Mouse (Mus musculus) neural tube, embryonic 15.5 days (tissue): ENCODE data around the gene Exosc3. TPM values are rescaled to one million over a fixed set of nuclear protein-coding genes. Genes with fewer than 3 reads are reported as not detected.
A peak's percentile ranks its signal among the peaks of the same experiment; 100 is the strongest.
"Not testable (repeated sequence)": the region's sequence is repeated elsewhere in the genome, so short reads cannot be mapped to it uniquely, and the experiment has no call there.

Source experiments
- ATAC-seq: fragments of 200-750 bp; cut with Nextera tagmentation; 2 replicates; pipeline ENCODE4 v1.8.0; 2017; ENCODE audit warnings: mild to moderate bottlenecking, moderate TSS enrichment, moderate library complexity; ENCODE audit not compliant: low FRiP score
- H3K27ac ChIP-seq: fragments of 300-500 bp; sonication (generic); replicated peaks from 2 replicates; pipeline ENCODE4 v1.5.1; 2015; ENCODE audit warnings: mild to moderate bottlenecking, inconsistent platforms
- H3K27me3 ChIP-seq: fragments of 300-500 bp; sonication (generic); replicated peaks from 2 replicates; pipeline ENCODE4 v1.6.1; 2015; ENCODE audit warnings: inconsistent platforms
- H3K36me3 ChIP-seq: fragments of 300-500 bp; sonication (generic); 2 replicates; pipeline ENCODE4 v1.6.1; 2015; ENCODE audit warnings: inconsistent platforms
- H3K4me1 ChIP-seq: fragments of 300-500 bp; sonication (generic); 2 replicates; pipeline ENCODE4 v1.6.1; 2015; ENCODE audit warnings: inconsistent platforms
- H3K4me2 ChIP-seq: fragments of 300-500 bp; sonication (generic); 2 replicates; pipeline ENCODE4 v1.6.1; 2015; ENCODE audit warnings: inconsistent platforms, mild to moderate bottlenecking, moderate library complexity
- H3K4me3 ChIP-seq: fragments of 300-500 bp; sonication (generic); replicated peaks from 2 replicates; pipeline ENCODE4 v1.5.1; 2015; ENCODE audit warnings: mild to moderate bottlenecking, inconsistent platforms
- H3K9ac ChIP-seq: fragments of 300-500 bp; sonication (generic); replicated peaks from 2 replicates; pipeline ENCODE4 v1.6.1; 2015; ENCODE audit warnings: mild to moderate bottlenecking, inconsistent platforms
- H3K9me3 ChIP-seq: fragments of 300-500 bp; sonication (generic); replicated peaks from 2 replicates; pipeline ENCODE4 v1.6.1; 2016; ENCODE audit warnings: inconsistent platforms
- WGBS: fragments of 180-500 bp; shearing (Covaris S2); methylation state at CpG from one replicate; pipeline ENCODE4 v1.1.7; 2015; ENCODE audit warnings: mixed read lengths; 5-methylcytosine and 5-hydroxymethylcytosine counted together
- polyA plus RNA-seq: library from polyadenylated mRNA; unstranded; fragments of >200 nt; fragmentation: Nextera tagmentation; extraction: Ambion mirVana; gene quantifications from 2 replicates; pipeline ENCODE4 v1.2.1, GENCODE M21; 2015

Gene Exosc3
- polyA plus RNA-seq: 30.6 and 48.7 TPM in 2 replicates

DNA sequence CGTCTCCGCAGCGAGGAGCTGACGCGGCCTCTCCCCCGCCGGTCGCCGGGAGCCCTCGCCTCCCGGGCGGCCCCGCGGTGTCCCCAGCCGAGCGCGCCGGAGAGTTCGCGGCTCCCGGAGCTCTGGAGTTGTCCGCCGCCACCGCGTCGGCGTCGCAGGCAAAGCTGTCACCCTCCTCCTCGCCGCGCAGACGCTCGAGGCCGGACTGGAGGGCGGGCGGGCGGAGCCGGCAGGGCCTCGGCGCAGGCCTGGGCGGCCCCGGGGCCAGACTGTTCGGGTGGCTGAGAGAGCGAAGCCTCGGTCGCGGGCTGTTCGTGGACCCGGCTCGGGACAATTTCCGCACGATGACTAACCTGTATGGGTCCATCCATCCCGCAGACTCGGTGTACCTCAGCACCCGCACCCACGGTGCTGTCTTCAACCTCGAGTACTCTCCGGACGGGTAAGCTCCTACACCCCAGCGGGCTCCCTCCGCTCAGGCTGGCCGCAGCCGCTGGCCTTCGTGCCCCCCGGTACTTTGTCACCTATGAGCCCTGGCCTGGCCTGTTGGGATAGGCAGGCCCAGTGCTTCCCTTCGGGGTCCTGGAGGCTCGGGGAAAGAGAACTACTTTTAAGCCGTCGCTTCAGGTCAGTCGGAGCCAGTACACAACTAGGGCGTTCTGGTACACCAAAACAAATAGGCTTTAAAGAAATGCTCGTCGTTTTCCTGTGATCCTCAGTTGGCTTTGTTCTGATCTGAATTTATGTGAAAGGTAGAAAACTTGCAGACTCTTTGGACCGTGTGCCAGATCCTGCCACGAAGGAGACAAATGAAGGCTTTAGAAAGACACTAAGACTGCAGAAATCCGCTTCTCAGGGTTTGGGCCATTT lies at the start of gene Exosc3:
Exosc3 (minus strand) TSS at position 447 of the 870 bp plus-strand sequence.
- Histone ChIP-seq H3K9me3 (no peaks in the 10 kb centered on the region), H3K4me1 (peaks cover 34% of the 10 kb centered on the region), H3K27me3 (no peaks in the 10 kb centered on the region), H3K4me3 (peak within 1 kb of the TSS; percentile 68), H3K4me2 (peak within 1 kb of the TSS; percentile 95), H3K36me3 (no peaks in the 10 kb centered on the region; the same call in 1 of the 2 replicates), H3K9ac (peak within 1 kb of the TSS; percentile 92), H3K27ac (peak within 1 kb of the TSS; percentile 95)
- ATAC-seq: peak; percentile 80
- under 1% methylated on average over 69 of the region's 76 CpGs for WGBS

DNA sequence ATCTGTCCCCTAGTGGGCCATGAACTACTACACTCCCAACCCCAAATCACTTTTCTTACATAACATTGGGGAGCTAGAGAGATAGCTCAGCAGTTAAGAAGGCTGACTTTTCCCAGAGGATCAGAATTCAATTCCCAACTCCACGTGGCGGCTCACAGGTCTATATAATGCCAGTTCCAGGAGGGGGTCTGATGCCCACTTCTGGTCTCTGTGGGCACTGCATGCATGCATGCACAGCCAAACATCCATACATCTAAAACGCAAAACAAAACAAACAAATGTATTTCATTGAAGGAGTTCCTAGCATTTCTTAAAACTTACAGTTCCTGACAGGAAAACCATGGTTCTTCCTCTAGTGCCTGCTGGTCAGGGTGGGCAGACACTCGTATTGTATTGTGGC lies 49.6 kb upstream of the Exosc3 start:
- Histone ChIP-seq H3K27ac (no peak overlapping the region), H3K9ac (no peak overlapping the region), H3K4me1 (no peaks in the 10 kb centered on the region), H3K4me2 (no peak overlapping the region), H3K27me3 (no peaks in the 10 kb centered on the region), H3K9me3 (no peaks in the 10 kb centered on the region), H3K36me3 (peaks cover 5% of the 10 kb centered on the region; the same call in 1 of the 2 replicates), H3K4me3 (no peak overlapping the region)
- WGBS: 73% methylated on average over 4 of the region's 4 CpGs
- ATAC-seq: no peak

DNA sequence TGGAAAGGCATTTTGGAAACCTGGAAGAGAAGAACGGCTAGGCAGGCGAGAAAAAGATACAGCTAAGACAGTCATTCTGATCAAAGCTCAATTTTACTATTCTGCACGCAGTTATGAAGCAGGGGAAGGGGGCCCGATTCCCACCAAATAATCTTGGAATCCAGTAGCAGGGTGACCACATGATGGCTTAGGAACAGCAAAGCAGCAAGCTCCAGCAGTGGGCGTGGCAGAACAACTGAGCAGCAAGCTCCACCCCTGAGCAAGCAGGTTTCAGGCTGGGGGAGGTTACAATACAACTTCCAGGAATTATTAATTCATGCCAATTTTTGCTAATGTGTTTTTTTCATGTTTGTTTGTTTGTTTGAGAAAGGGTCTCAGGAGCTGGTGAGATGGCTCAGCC lies 44.8 kb upstream of the Exosc3 start:
- H3K27me3 ChIP-seq, H3K4me2 ChIP-seq, H3K4me1 ChIP-seq, H3K27ac ChIP-seq, H3K9me3 ChIP-seq, H3K4me3 ChIP-seq, ATAC-seq, H3K36me3 ChIP-seq, H3K9ac ChIP-seq: not testable (repeated sequence)
- WGBS: over 99% methylated on average over 5 of the region's 5 CpGs

DNA sequence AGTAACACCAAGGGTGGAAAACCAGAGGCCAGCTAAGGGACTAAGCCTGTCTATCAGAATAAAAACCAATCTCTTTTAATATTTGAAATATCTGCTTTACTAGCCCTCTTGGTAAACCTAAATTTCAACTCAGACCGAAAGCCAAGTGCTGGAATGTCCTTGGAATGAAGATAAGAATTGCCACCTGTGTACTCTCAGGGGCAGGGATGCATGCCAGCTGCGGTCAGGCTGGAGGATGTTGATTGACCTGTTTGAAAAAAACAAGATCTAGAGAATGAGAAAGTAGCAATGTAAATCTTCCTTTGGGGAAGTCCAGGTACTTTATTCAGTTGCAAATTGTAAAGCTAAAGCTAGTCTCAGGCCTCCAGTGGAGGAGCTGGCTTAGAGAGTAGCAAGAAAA lies 39.6 kb upstream of the Exosc3 start:
- 79% methylated on average over 2 of the region's 2 CpGs for WGBS
- not testable (repeated sequence) for H3K27ac ChIP-seq, H3K9ac ChIP-seq, H3K4me1 ChIP-seq, ATAC-seq, H3K4me2 ChIP-seq, H3K27me3 ChIP-seq, H3K9me3 ChIP-seq, H3K36me3 ChIP-seq, H3K4me3 ChIP-seq

- not testable (repeated sequence) for H3K9me3 ChIP-seq, H3K27ac ChIP-seq, H3K4me1 ChIP-seq, H3K9ac ChIP-seq, H3K4me2 ChIP-seq, H3K27me3 ChIP-seq, ATAC-seq, H3K4me3 ChIP-seq
- peaks cover 11% of the 10 kb centered on the region for H3K36me3 ChIP-seq
- 88% methylated on average over 10 of the region's 10 CpGs for WGBS
These were observed 38.5 kb upstream of the Exosc3 start for GRCm38 (mm10) chr4:45380903-45381580.

GRCm38 (mm10) chr4:45376573-45376972 lies 34.0 kb upstream of the Exosc3 start:
- no peak overlapping the region for H3K4me3 ChIP-seq
- no peak overlapping the region for H3K4me2 ChIP-seq
- no peak overlapping the region for H3K9ac ChIP-seq
- H3K9me3 ChIP-seq: no peaks in the 10 kb centered on the region
- WGBS: 87% methylated on average over 4 of the region's 4 CpGs
- no peaks in the 10 kb centered on the region for H3K4me1 ChIP-seq
- H3K27ac ChIP-seq: no peak overlapping the region
- no peaks in the 10 kb centered on the region for H3K27me3 ChIP-seq
- ATAC-seq: no peak
- peaks cover 49% of the 10 kb centered on the region for H3K36me3 ChIP-seq

DNA sequence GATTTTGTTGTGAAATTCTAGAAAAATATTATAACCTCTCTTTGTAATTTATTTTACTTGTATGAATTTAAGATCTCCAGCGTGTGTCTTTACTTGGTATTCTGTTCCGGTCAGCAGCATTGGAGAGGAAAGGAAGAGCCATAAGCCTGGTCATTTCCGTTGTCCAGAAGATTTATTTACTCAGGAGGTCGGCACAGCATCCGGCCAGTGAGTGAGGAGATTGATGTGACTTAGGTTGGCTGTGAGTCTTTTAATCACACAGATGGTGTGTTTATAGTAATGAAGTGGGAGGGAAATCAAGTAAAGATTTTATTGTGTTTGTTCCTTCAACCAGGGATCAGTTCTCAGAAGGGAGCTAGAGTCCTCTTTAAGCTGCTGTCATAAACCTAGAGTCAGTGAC lies 32.3 kb upstream of the Exosc3 start:
- no peak overlapping the region for H3K27ac ChIP-seq
- no peak overlapping the region for H3K4me2 ChIP-seq
- WGBS: 69% methylated on average over 5 of the region's 5 CpGs
- H3K9me3 ChIP-seq: no peaks in the 10 kb centered on the region
- no peak overlapping the region for H3K9ac ChIP-seq
- H3K27me3 ChIP-seq: no peaks in the 10 kb centered on the region
- no peaks in the 10 kb centered on the region for H3K4me1 ChIP-seq
- no peak for ATAC-seq
- H3K4me3 ChIP-seq: no peak overlapping the region
- peaks cover 61% of the 10 kb centered on the region for H3K36me3 ChIP-seq

DNA sequence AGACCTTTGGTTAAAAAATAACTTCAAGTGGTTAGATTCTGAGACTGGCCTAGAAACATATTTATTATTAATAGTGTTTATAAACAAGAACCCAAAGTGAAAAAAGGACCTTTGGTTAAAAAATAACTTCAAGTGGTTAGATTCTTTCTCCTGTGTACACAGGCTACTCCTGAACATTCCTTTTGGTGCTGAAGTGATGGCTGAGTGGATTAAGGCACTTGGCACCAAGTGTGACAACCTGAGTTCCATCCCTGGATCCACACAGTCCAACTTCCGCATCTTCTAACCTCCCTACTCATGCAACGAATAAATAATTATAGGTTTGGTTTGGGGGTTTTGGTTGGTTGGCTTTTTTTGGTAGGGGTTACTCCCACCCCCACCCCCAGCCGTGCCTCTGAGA lies 28.7 kb upstream of the Exosc3 start:
- no peaks in the 10 kb centered on the region for H3K9me3 ChIP-seq
- no peaks in the 10 kb centered on the region for H3K27me3 ChIP-seq
- H3K4me3 ChIP-seq: no peak overlapping the region
- peaks cover 53% of the 10 kb centered on the region for H3K36me3 ChIP-seq
- no peak overlapping the region for H3K27ac ChIP-seq
- no peaks in the 10 kb centered on the region for H3K4me1 ChIP-seq
- ATAC-seq: no peak
- 93% methylated on average over 3 of the region's 3 CpGs for WGBS
- H3K4me2 ChIP-seq: no peak overlapping the region
- no peak overlapping the region for H3K9ac ChIP-seq

DNA sequence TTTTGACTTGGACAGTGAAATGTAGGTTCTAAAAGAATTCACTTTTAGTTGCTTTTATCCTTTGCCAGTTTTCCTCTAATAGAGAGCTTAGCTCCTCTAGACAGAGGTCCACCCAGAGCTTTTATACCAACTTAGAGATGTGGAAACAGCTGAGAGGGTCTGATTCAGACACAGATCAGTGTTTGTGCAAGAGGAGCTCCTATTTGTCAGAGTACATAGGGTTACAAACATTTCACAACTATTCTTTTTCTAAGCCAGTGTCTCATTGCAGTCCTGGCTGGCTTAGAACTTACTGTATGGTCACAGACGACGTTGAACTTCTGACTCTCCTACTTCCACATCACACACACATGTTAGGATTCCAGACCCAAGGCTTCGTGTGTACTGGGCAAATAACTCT lies 14.1 kb upstream of the Exosc3 start:
- no peak for ATAC-seq
- Histone ChIP-seq H3K9me3 (no peaks in the 10 kb centered on the region), H3K9ac (no peak overlapping the region), H3K4me2 (no peak overlapping the region), H3K4me1 (no peaks in the 10 kb centered on the region), H3K27ac (no peak overlapping the region), H3K36me3 (peaks cover 18% of the 10 kb centered on the region), H3K4me3 (no peak overlapping the region), H3K27me3 (no peaks in the 10 kb centered on the region)
- WGBS: 96% methylated on average over 3 of the region's 3 CpGs

DNA sequence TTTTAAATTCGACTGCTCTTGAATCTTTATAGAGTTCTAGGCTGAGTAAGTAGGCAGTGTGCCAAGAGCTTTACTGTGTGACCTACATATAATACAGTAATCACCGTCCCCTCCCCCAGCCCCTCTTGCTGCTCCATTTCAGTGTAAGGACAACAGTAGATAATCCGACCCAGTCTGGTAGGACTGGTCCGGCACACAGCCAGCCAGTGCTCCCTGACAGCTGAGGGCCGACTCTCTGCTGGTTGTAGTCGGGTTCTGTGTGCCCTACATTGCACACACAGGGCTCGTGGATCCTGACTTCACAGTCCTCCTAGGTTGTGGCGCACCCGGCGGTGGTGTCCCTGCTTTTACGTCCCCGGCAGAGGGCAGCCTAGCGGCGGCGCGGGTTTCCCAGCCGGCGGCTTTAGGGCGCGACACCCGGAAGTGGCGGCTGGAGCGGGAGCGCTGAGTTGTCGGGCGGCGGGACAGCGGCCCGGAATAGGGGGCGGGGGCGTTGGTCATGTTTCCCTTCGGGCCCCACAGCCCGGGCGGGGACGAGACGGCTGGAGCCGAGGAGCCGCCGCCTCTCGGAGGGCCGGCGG lies 773 bp downstream of the Exosc3 start, which contains the start of gene Dcaf10:
Dcaf10 (plus strand) TSS at position 433 of the 581 bp plus-strand sequence.
- Histone ChIP-seq H3K4me2 (peak within 1 kb of the TSS; percentile 95), H3K36me3 (no peaks in the 10 kb centered on the region), H3K4me1 (peaks cover 34% of the 10 kb centered on the region), H3K27ac (peak within 1 kb of the TSS; percentile 95), H3K4me3 (peak within 1 kb of the TSS; percentile 68), H3K9ac (peak within 1 kb of the TSS; percentile 92), H3K27me3 (peaks cover under 1% of the 10 kb centered on the region; the same call in 1 of the 2 replicates), H3K9me3 (no peaks in the 10 kb centered on the region)
- 1% methylated on average over 39 of the region's 42 CpGs for WGBS
- ATAC-seq: peak; percentile 96

DNA sequence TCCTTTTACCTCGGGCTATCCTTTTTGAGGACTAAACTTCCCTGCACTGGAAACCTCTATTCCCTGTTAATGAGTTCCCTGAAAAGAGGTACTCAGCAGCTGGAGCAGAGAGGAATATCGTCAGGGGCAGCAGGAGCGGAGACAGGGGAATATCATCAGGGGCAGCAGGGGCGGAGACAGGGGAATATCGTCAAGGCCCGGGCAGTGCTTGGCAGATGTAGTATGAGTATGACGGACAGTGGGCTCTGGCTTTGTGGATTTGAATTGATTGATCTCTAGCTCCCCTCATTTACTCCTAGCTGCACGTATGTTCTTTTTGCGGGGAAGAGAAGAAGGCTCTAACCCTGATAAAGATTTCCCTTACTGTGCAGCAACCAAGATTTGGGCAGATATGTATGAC lies 1.3 kb downstream of the Exosc3 start:
- no peaks in the 10 kb centered on the region for H3K9me3 ChIP-seq
- H3K27me3 ChIP-seq: peaks cover 2% of the 10 kb centered on the region; the same call in 1 of the 2 replicates
- ATAC-seq: peak; percentile 13; the same call in 1 of the 2 replicates
- H3K4me2 ChIP-seq: peak overlapping the region; percentile 95
- no peaks in the 10 kb centered on the region for H3K36me3 ChIP-seq
- H3K4me1 ChIP-seq: peaks cover 32% of the 10 kb centered on the region
- peak overlapping the region; percentile 95 for H3K27ac ChIP-seq
- 55% methylated on average over 9 of the region's 9 CpGs for WGBS
- peak overlapping the region; percentile 65 for H3K9ac ChIP-seq
- H3K4me3 ChIP-seq: peak overlapping the region; percentile 68
